Mouse (Mus musculus): ENCODE measurements at regions not wholly inside any gene's neighbourhood (a gene's known extent, or its start where the extent isn't known, plus 50 kb on each side); places are given as distances from the start of the nearest gene placed in this dataset.
A peak's percentile ranks its signal among the peaks of the same experiment; 100 is the strongest.

DNA sequence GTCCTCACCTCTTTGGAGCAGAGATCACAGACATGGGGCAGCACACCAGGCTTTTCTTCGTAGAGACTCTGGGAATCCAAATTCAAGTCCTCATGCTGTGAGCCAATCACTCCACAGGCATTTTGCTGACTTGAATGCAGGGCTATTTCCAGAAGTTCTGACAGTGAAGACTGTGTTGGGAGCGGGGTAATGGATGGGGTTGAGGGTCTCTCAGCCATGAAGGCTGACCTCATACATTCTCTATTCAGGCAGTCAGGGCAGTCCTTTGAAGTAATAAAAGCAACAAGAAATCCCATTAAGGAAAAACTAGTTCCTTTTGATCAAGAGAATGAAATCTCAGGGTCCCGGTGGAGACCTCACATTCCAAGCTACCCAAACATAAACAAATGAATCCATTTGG, 261.5 kb downstream of the 3100002H09Rik start:
- Histone ChIP-seq H3K36me3 (ENCODE audit: insufficient read depth, low read length) (no peaks in the 10 kb centered on the region), H3K4me1 (replicated peaks; ENCODE audit: insufficient read depth, low read length) (no peaks in the 10 kb centered on the region), H3K27ac (no peak overlapping the region), H3K27me3 (ENCODE audit: insufficient read depth, low read length) (no peaks in the 10 kb centered on the region), H3K9me3 (replicated peaks; ENCODE audit: low read length) (no peaks in the 10 kb centered on the region), H3K4me3 (replicated peaks; ENCODE audit: low read depth, low read length) (no peak overlapping the region), H3K9ac (ENCODE audit: low read depth, low read length) (no peak overlapping the region), H3K4me2 (ENCODE audit: low read length) (no peak overlapping the region)
- WGBS = 24% methylated on average over 3 of the region's 3 CpGs
- TF ChIP-seq CTCF (IDR thresholded peaks at IDR 0.05; ENCODE audit: low read depth) = no peak
- ATAC-seq (replicated peaks; ENCODE audit: low FRiP score, low read depth) = 0 out of 2 replicates have a peak, but pooled peaks have one; percentile 33
- peak; percentile 40 for DNase-seq (ENCODE audit: low spot score)

- no peaks in the 10 kb centered on the region for H3K4me1 ChIP-seq (replicated peaks; ENCODE audit: insufficient read depth, low read length)
- H3K27ac ChIP-seq = no peak overlapping the region
- no peaks in the 10 kb centered on the region for H3K27me3 ChIP-seq (ENCODE audit: insufficient read depth, low read length)
- ATAC-seq (replicated peaks; ENCODE audit: low FRiP score, low read depth) (no peak), DNase-seq (ENCODE audit: low spot score) (no peak)
- H3K36me3 ChIP-seq (ENCODE audit: insufficient read depth, low read length) = no peaks in the 10 kb centered on the region
- no peaks in the 10 kb centered on the region for H3K9me3 ChIP-seq (replicated peaks; ENCODE audit: low read length)
- H3K4me2 ChIP-seq (ENCODE audit: low read length) = no peak overlapping the region
- 17% methylated on average over 7 of the region's 7 CpGs for WGBS
- no peak overlapping the region for H3K4me3 ChIP-seq (replicated peaks; ENCODE audit: low read depth, low read length)
- no peak overlapping the region for H3K9ac ChIP-seq (ENCODE audit: low read depth, low read length)
- TF ChIP-seq CTCF (IDR thresholded peaks at IDR 0.05; ENCODE audit: low read depth) = no peak
These were observed 270.5 kb downstream of the 3100002H09Rik start for GRCm38 (mm10) chr4:124340073-124340472.

DNA sequence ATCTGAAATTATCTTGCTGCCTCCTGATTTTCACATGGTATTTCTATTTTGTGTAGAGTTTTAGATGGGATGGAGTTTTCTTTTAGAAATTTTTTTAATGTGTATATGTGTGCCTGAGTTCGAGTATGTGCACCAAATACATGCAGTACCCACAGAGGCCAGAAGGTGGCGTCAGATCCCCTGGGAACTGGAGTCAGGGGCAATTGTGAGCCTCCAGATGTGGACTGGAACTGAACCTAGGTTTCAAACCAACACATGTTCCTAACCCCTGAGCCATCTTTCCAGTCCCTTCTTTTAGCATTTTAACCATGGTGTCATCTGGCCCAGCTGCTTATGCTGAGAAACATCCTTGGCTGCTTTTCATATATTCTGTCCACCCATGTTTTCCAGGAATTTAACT, 274.9 kb downstream of the 3100002H09Rik start:
- WGBS = 79% methylated on average over 2 of the region's 2 CpGs
- Histone ChIP-seq H3K9ac (ENCODE audit: low read depth, low read length) (no peak overlapping the region), H3K27me3 (ENCODE audit: insufficient read depth, low read length) (no peaks in the 10 kb centered on the region), H3K36me3 (ENCODE audit: insufficient read depth, low read length) (no peaks in the 10 kb centered on the region), H3K27ac (no peak overlapping the region), H3K4me3 (replicated peaks; ENCODE audit: low read depth, low read length) (no peak overlapping the region), H3K4me2 (ENCODE audit: low read length) (no peak overlapping the region), H3K4me1 (replicated peaks; ENCODE audit: insufficient read depth, low read length) (no peaks in the 10 kb centered on the region), H3K9me3 (replicated peaks; ENCODE audit: low read length) (no peaks in the 10 kb centered on the region)
- TF ChIP-seq CTCF (IDR thresholded peaks at IDR 0.05; ENCODE audit: low read depth) = no peak
- no peak for DNase-seq (ENCODE audit: low spot score)
- ATAC-seq (replicated peaks; ENCODE audit: low FRiP score, low read depth) = no peak

DNA sequence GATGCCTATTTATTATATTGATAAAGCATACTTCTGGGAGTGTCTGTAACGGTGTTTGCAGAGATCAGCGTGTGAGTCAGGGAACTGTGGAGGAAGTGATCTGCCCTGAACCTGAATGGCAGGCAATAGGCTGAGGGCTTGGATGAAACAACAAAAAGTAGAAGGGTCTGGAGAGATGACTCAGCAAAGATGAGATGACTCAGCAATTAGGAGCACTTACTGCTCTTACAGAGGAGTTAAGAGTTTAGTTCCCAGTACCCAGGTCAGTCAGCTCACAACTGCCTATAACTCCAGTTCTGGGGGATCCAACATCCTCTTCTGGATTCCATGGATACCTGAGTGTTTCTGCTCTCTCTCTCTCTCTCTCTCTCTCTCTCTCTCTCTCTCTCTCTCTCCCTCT, 277.6 kb downstream of the 3100002H09Rik start:
- DNase-seq (ENCODE audit: low spot score) = no peak
- no peak overlapping the region for H3K27ac ChIP-seq

DNA sequence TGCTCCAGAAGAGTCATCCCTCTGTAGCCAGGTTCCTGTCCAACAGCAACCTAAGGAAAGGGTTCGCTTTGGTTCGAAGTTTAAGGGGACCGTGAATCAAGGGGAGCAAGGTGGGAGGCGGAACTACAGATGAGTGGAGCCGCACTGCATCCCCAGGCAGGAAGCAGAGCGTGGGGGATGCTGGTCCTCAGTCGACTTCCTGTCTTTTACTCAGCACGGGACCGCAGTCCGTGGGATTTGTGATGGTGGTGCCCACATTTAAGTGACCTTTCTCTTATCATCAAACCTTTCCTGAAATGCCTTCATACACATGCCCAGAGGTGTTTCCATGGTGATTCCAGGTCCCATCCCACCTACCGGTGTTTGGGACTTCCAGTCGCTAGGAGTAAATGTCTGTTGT, 278.2 kb downstream of the 3100002H09Rik start:
- H3K4me3 ChIP-seq (replicated peaks; ENCODE audit: low read depth, low read length) = no peak overlapping the region
- DNase-seq (ENCODE audit: low spot score) (no peak), ATAC-seq (replicated peaks; ENCODE audit: low FRiP score, low read depth) (no peak)
- H3K36me3 ChIP-seq (ENCODE audit: insufficient read depth, low read length) = no peaks in the 10 kb centered on the region
- no peak overlapping the region for H3K9ac ChIP-seq (ENCODE audit: low read depth, low read length)
- no peaks in the 10 kb centered on the region for H3K27me3 ChIP-seq (ENCODE audit: insufficient read depth, low read length)
- TF ChIP-seq CTCF (IDR thresholded peaks at IDR 0.05; ENCODE audit: low read depth) = no peak
- no peaks in the 10 kb centered on the region for H3K9me3 ChIP-seq (replicated peaks; ENCODE audit: low read length)
- no peaks in the 10 kb centered on the region for H3K4me1 ChIP-seq (replicated peaks; ENCODE audit: insufficient read depth, low read length)
- H3K4me2 ChIP-seq (ENCODE audit: low read length) = no peak overlapping the region
- H3K27ac ChIP-seq = no peak overlapping the region
- 75% methylated on average over 12 of the region's 12 CpGs for WGBS

More for the DNA sequence above, 277.6 kb downstream of the 3100002H09Rik start:
- Histone ChIP-seq H3K4me2 (ENCODE audit: low read length) (no peak overlapping the region), H3K4me1 (replicated peaks; ENCODE audit: insufficient read depth, low read length) (no peaks in the 10 kb centered on the region), H3K27me3 (ENCODE audit: insufficient read depth, low read length) (no peaks in the 10 kb centered on the region), H3K36me3 (ENCODE audit: insufficient read depth, low read length) (no peaks in the 10 kb centered on the region), H3K9me3 (replicated peaks; ENCODE audit: low read length) (no peaks in the 10 kb centered on the region), H3K4me3 (replicated peaks; ENCODE audit: low read depth, low read length) (no peak overlapping the region), H3K9ac (ENCODE audit: low read depth, low read length) (no peak overlapping the region)
- ATAC-seq (replicated peaks; ENCODE audit: low FRiP score, low read depth) = no peak
- TF ChIP-seq CTCF (IDR thresholded peaks at IDR 0.05; ENCODE audit: low read depth) = no peak
- 76% methylated on average over 2 of the region's 2 CpGs for WGBS

DNA sequence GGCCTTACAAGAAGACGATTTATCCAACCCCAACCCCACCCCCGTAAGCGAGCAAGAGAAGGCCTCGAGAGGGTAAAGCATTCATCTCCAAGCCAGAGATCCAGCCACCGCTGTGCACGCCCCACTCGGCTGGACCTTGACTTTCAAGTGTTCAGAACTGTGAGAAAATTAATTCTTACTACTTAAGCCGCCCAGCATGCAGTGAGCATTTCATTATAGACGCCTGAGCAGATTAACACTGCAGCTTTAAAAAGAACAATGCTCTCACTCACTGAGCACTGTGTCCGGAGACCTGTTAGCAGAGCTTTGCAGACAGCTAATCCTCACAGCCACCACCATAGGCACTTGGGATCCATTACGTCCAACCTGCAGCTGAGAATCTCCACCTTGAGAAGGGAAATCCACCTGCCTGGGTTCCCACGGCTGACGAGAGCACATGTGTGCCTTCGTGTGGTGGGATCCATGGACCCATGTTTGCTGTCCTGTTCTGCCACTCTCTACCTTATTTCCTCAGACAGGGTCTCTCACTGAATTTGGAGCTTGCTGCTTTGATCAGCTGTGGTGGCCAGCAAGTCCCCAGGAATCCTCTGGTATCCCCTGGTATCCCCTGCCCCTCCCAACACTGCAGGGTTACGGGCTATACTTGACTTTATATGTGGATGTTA, 281.4 kb downstream of the 3100002H09Rik start:
- 73% methylated on average over 15 of the region's 15 CpGs for WGBS
- H3K4me1 ChIP-seq (replicated peaks; ENCODE audit: insufficient read depth, low read length) = no peaks in the 10 kb centered on the region
- no peaks in the 10 kb centered on the region for H3K27me3 ChIP-seq (ENCODE audit: insufficient read depth, low read length)
- no peaks in the 10 kb centered on the region for H3K36me3 ChIP-seq (ENCODE audit: insufficient read depth, low read length)
- H3K9me3 ChIP-seq (replicated peaks; ENCODE audit: low read length) = no peaks in the 10 kb centered on the region
- no peak overlapping the region for H3K27ac ChIP-seq
- no peak overlapping the region for H3K9ac ChIP-seq (ENCODE audit: low read depth, low read length)
- H3K4me3 ChIP-seq (replicated peaks; ENCODE audit: low read depth, low read length) = no peak overlapping the region
- ATAC-seq (replicated peaks; ENCODE audit: low FRiP score, low read depth) (no peak), DNase-seq (ENCODE audit: low spot score) (no peak)
- no peak for TF ChIP-seq CTCF (IDR thresholded peaks at IDR 0.05; ENCODE audit: low read depth)
- H3K4me2 ChIP-seq (ENCODE audit: low read length) = no peak overlapping the region

GRCm38 (mm10) chr4:124326301-124326700, 284.3 kb downstream of the 3100002H09Rik start:
- DNase-seq (ENCODE audit: low spot score) = no peak
- no peak for TF ChIP-seq CTCF (IDR thresholded peaks at IDR 0.05; ENCODE audit: low read depth)
- no peaks in the 10 kb centered on the region for H3K36me3 ChIP-seq (ENCODE audit: insufficient read depth, low read length)
- H3K4me3 ChIP-seq (replicated peaks; ENCODE audit: low read depth, low read length) = no peak overlapping the region
- no peak overlapping the region for H3K9ac ChIP-seq (ENCODE audit: low read depth, low read length)
- no peaks in the 10 kb centered on the region for H3K27me3 ChIP-seq (ENCODE audit: insufficient read depth, low read length)
- no peaks in the 10 kb centered on the region for H3K4me1 ChIP-seq (replicated peaks; ENCODE audit: insufficient read depth, low read length)
- H3K4me2 ChIP-seq (ENCODE audit: low read length) = no peak overlapping the region
- no peaks in the 10 kb centered on the region for H3K9me3 ChIP-seq (replicated peaks; ENCODE audit: low read length)
- no peak overlapping the region for H3K27ac ChIP-seq
- WGBS = 87% methylated on average over 9 of the region's 9 CpGs
- no peak for ATAC-seq (replicated peaks; ENCODE audit: low FRiP score, low read depth)

All from kidney, postnatal 0 days (tissue).